Mouse (Mus musculus): ENCODE results near the gene Fat2. TPM values are rescaled to one million over a fixed set of nuclear protein-coding genes. Genes with fewer than 3 reads are reported as not detected.

Gene Fat2
- polyA plus RNA-seq, 1 experiment: not detected

DNA sequence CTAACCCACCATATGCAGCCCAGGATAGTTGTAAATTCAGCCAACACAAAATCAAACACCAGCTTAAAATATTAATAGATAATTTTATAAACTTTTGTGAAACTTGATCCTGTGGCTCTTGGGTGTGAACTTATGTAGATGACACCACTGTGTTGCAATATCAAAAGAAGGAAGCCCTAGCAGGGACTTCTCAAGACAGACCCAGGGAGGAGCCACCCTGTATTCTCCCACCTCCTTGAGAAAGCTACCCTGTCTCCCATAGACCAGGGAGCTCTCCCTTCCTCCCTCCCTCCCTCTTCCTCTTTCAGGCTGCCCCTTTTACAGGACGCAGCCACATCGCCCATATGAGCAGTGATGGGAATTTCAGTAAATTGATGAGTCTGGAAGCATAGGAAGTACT is 4.4 kb upstream of the Fat2 start:
- Histone ChIP-seq H3K27ac (ENCODE audit: control insufficient read depth, insufficient read depth, low read depth, low read length, poor library complexity) (no peak overlapping the region), H3K4me1 (ENCODE audit: control insufficient read depth, insufficient read depth, low read length) (peaks cover 2% of the 10 kb centered on the region; the same call in 1 of the 2 replicates), H3K4me3 (replicated peaks; ENCODE audit: control insufficient read depth, low read depth, low read length) (no peak overlapping the region)
- WGBS: 29% methylated on average over 2 of the region's 2 CpGs
- TF ChIP-seq CTCF (IDR thresholded peaks at IDR 0.05; ENCODE audit: control insufficient read depth, insufficient read depth, low read length) (no peak), POLR2A (IDR thresholded peaks at IDR 0.05; ENCODE audit: borderline replicate concordance, control insufficient read depth, low read depth, low read length) (no peak)

DNA sequence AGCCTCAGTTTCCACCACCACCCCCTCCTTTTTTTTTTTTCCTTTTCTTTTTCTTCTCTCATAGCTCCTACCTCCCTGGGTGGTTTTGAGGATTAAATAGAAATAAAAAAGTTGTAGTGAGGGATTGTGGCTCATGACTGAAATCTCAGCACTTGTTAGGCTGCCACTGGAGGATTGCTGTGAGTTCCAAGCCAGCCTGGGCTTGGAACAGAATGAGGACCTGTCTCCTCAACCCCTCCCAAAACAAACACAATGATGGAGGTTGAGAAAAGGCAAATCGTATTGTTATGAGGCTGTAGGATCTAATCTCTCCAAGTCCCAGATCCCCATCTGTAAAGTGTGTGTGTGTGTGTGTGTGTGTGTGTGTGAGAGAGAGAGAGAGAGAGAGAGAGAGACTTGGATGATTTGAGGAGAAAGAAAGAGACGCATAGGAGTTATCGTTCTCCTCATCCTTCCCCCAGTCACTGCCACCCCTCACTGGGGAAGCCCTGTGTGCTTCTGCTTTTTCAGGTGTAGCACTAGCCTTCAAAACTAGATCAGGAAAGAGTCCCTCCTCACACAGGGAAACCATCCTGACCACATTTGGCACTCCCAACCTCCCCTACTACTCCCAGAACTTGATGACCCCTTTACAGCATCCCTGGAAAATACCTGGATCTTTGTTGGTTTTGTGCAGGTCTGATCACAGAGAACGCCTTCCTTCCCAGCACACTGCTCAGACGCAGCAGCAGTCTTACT is 837 bp upstream of the Fat2 start:
- TF ChIP-seq POLR2A (IDR thresholded peaks at IDR 0.05; ENCODE audit: borderline replicate concordance, control insufficient read depth, low read depth, low read length) (no peak), CTCF (IDR thresholded peaks at IDR 0.05; ENCODE audit: control insufficient read depth, insufficient read depth, low read length) (no peak)
- 57% methylated on average over 5 of the region's 5 CpGs for WGBS
- peaks cover 2% of the 10 kb centered on the region; the same call in 1 of the 2 replicates for H3K4me1 ChIP-seq (ENCODE audit: control insufficient read depth, insufficient read depth, low read length)

DNA sequence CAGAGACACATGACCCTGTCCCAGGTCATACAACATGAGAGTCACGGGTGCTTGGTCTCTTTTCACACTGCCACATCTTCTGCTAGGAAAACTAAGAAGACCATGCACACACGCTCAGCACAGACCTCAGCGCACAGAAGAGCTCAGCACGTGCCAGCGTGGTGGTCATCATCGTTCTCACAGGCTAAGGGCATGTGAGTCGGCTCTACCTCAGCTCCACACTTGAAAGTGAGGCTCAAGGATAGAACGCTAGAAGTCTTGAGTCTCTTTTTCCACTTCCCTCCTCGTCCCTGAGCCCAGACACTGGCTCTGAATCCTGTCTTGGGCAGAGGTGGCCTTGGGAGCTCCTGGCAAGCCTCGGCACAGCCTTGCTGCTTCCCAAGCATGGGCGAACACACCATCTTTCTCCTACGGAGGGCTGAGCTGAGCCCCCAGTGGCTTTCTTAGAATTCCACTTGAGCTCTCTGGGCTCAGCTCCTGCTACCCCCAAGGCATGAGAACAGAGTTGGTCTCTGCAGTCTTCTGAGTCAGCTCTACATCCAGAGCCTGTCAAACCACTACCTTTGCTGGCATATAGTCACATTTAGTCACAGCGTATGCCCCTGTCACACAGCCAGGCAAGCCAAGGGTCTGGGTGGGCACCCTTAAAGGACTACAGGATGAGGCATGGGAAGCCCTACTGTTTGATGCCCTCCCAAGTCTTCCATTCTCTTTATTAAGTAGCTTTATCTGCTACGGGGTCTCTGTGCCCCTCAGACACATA is 869 bp downstream of the Fat2 start:
- 74% methylated on average over 14 of the region's 14 CpGs for WGBS
- Histone ChIP-seq H3K4me3 (replicated peaks; ENCODE audit: control insufficient read depth, low read depth, low read length) (no peak overlapping the region), H3K4me1 (ENCODE audit: control insufficient read depth, insufficient read depth, low read length) (peaks cover 1% of the 10 kb centered on the region; the same call in 1 of the 2 replicates), H3K27ac (ENCODE audit: control insufficient read depth, insufficient read depth, low read depth, low read length, poor library complexity) (no peak overlapping the region)
- TF ChIP-seq POLR2A (IDR thresholded peaks at IDR 0.05; ENCODE audit: borderline replicate concordance, control insufficient read depth, low read depth, low read length) (no peak), CTCF (IDR thresholded peaks at IDR 0.05; ENCODE audit: control insufficient read depth, insufficient read depth, low read length) (no peak)

More for the DNA sequence above, 837 bp upstream of the Fat2 start:
- Histone ChIP-seq H3K27ac (ENCODE audit: control insufficient read depth, insufficient read depth, low read depth, low read length, poor library complexity) (no peak overlapping the region), H3K4me3 (replicated peaks; ENCODE audit: control insufficient read depth, low read depth, low read length) (no peak overlapping the region)

DNA sequence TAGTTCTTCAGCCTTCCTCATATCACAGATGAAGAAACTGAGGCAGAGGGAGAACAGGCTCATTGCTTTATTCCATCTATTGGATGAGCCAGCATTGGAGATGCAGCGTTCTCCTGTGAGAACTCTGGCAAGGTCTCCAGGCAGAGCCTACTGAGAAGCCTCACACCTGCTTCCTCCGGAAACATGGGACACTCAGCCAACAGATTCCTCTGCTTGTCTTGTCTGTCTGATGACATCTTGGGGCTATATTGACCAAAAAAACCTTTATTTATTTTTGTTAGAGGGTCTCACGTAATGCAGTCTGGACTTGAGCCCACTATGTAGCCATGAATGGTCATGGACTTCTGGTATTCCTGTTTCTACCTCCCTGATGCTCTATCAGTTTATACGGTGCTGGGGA is 1.8 kb downstream of the Fat2 start:
- TF ChIP-seq CTCF (IDR thresholded peaks at IDR 0.05; ENCODE audit: control insufficient read depth, insufficient read depth, low read length) (no peak), POLR2A (IDR thresholded peaks at IDR 0.05; ENCODE audit: borderline replicate concordance, control insufficient read depth, low read depth, low read length) (no peak)
- 80% methylated on average over 4 of the region's 4 CpGs for WGBS
- Histone ChIP-seq H3K4me3 (replicated peaks; ENCODE audit: control insufficient read depth, low read depth, low read length) (no peak overlapping the region), H3K4me1 (ENCODE audit: control insufficient read depth, insufficient read depth, low read length) (no peaks in the 10 kb centered on the region), H3K27ac (ENCODE audit: control insufficient read depth, insufficient read depth, low read depth, low read length, poor library complexity) (no peak overlapping the region)

DNA sequence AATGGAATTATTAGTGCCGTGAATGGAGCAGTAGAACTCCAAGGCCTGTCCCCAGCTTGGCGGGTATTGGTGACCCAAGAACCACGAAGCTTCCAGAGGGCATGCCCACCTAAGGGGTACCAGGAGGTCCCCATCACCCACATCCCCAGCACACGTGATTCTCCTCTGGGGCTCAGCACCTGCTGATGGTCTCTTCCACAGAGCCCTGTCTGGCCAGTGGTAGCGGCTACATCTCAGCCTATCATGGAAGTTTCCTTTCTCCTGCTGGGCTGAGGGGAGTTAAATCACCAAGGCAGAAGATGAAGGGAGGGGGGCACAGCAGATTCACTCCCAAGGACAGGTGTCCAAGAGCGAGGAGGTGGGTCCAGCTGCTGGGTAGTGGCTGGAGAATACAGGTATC is 2.3 kb downstream of the Fat2 start:
- 73% methylated on average over 6 of the region's 6 CpGs for WGBS
- Histone ChIP-seq H3K27ac (ENCODE audit: control insufficient read depth, insufficient read depth, low read depth, low read length, poor library complexity) (no peak overlapping the region), H3K4me3 (replicated peaks; ENCODE audit: control insufficient read depth, low read depth, low read length) (no peak overlapping the region), H3K4me1 (ENCODE audit: control insufficient read depth, insufficient read depth, low read length) (no peaks in the 10 kb centered on the region)
- TF ChIP-seq CTCF (IDR thresholded peaks at IDR 0.05; ENCODE audit: control insufficient read depth, insufficient read depth, low read length): no peak
- no peak for TF ChIP-seq POLR2A (IDR thresholded peaks at IDR 0.05; ENCODE audit: borderline replicate concordance, control insufficient read depth, low read depth, low read length)

DNA sequence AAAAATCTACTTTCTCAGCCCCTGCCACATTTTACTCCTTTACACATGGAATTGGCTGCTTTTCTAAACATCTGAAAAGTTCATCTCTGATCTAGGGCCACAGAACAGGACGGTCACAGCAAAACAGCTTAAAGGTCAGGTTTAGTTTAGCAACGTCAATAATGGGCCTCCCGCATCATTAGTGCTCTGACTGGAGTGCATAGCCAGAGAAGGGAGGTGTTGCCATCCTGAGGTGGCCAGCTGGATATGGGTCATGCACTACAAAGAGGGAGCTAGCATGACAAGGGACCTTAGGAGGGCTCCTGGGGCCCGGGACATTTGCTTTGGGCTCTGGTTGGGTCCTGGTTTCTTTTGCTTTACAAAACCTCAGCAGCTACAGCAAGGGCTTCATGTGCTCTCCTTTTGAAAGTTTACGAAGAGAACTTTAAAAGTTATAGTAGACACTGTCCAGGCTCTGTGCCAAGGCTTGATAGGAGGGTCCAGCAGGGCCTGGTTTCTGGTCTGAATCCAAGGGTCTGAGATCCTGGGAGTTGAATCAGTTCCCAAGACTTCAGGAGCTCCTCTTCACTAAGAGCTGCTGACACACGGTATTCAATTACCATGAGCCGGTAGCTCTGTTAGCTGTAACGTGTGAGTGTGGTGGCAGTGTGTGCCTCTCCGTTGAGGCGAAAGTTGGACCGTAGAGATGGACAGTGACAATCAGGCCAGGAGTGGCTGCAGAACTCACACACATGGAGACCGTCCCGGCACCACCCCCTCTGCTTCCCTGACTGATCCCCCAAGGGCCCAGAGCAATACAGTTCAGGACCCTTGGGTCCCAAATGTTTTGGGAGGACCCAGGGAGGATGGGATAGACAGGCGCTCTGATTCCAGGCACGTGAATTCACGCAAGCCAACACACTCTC is 6.2 kb downstream of the Fat2 start:
- Histone ChIP-seq H3K4me1 (ENCODE audit: control insufficient read depth, insufficient read depth, low read length) (no peaks in the 10 kb centered on the region), H3K27ac (ENCODE audit: control insufficient read depth, insufficient read depth, low read depth, low read length, poor library complexity) (no peak overlapping the region), H3K4me3 (replicated peaks; ENCODE audit: control insufficient read depth, low read depth, low read length) (no peak overlapping the region)
- 78% methylated on average over 16 of the region's 16 CpGs for WGBS
- TF ChIP-seq CTCF (IDR thresholded peaks at IDR 0.05; ENCODE audit: control insufficient read depth, insufficient read depth, low read length) (no peak), POLR2A (IDR thresholded peaks at IDR 0.05; ENCODE audit: borderline replicate concordance, control insufficient read depth, low read depth, low read length) (no peak)

DNA sequence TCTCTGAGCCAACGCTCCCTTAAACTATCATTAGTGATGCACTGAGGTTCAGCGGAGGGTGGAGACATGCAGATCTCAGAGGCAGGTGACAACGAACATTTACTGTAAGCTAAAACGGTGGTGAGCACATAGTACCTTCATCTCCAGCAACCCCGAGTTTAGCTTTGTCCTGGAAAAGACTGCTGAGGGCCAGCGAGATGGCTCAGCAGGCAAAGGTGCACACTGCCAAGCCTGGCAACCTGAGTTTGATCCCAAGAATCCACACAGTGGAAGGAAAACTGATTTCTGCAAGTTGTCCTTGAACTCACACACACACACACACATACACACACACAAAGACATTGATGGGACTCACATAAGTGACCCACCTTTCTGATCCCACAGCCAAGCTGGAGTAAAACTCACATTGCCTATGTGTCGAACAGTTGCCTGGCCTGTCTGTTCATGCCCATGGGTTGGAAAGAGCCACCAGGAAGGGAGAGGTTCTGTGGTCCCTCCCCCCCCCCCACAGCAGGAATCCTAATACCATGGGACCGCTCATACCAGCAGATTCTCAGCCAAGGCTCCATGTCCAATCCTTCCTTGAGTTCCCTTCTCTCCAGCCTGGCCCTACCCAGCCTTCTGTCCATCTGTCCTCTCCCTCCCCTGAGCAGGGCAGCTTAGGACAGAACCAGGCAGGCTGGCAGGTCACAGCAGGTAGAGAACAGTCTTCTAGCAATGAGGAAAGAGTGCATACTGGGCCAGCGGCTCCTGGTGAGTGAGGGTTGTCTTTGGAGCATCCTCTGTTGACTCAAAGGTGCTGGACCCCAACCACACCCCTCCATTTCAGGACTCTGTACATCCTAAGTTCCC is 8.6 kb downstream of the Fat2 start:
- H3K27ac ChIP-seq (ENCODE audit: control insufficient read depth, insufficient read depth, low read depth, low read length, poor library complexity): no peak overlapping the region
- WGBS: 74% methylated on average over 9 of the region's 9 CpGs
- H3K4me1 ChIP-seq (ENCODE audit: control insufficient read depth, insufficient read depth, low read length): no peaks in the 10 kb centered on the region
- TF ChIP-seq POLR2A (IDR thresholded peaks at IDR 0.05; ENCODE audit: borderline replicate concordance, control insufficient read depth, low read depth, low read length) (no peak), CTCF (IDR thresholded peaks at IDR 0.05; ENCODE audit: control insufficient read depth, insufficient read depth, low read length) (no peak)
- H3K4me3 ChIP-seq (replicated peaks; ENCODE audit: control insufficient read depth, low read depth, low read length): no peak overlapping the region
